Mouse (Mus musculus) right cerebral cortex, adult 2 months (tissue): ENCODE data around the gene 1700049E17Rik2.
"Not testable (repeated sequence)": the region's sequence is repeated elsewhere in the genome, so short reads cannot be mapped to it uniquely, and the experiment has no call there.

Source experiments
- DNase-seq, 2 experiments: peaks; one replicate each; pipeline ENCODE4 v3.0.0; 2021 to 2022; ENCODE audit warnings: low spot score in 2 of 2

1700049E17Rik2 gene

GRCm38 (mm10) chr14:41572911-41573310 lies at the start of gene 1700049E17Rik2:
1700049E17Rik2 (plus strand) TSS chr14:41573211.
- not testable (repeated sequence) for DNase-seq

GRCm38 (mm10) chr14:41524695-41525094 lies 48.3 kb upstream of the 1700049E17Rik2 start:
- DNase-seq, result not testable (repeated sequence)

GRCm38 (mm10) chr14:41555483-41555882 lies 17.5 kb upstream of the 1700049E17Rik2 start, which contains the start of gene Gm7970:
Gm7970 (minus strand) TSS chr14:41555583.
- DNase-seq, result not testable (repeated sequence)

- not testable (repeated sequence) for DNase-seq
Measured at GRCm38 (mm10) chr14:41586346-41586745, 13.3 kb downstream of the 1700049E17Rik2 start.

GRCm38 (mm10) chr14:41600935-41601334 lies 27.9 kb downstream of the 1700049E17Rik2 start:
- DNase-seq, result not testable (repeated sequence)

GRCm38 (mm10) chr14:41610690-41611089 lies 37.7 kb downstream of the 1700049E17Rik2 start:
- DNase-seq, result peak in 1 of 2 experiments; percentile 7

GRCm38 (mm10) chr14:41622535-41622934 lies 49.5 kb downstream of the 1700049E17Rik2 start:
- not testable (repeated sequence) for DNase-seq

- DNase-seq, result not testable (repeated sequence)
Measured at GRCm38 (mm10) chr14:41624512-41624911, 51.5 kb downstream of the 1700049E17Rik2 start, which contains the start of gene Gm3072. Gm3072 (minus strand) TSS chr14:41624612.

- DNase-seq, result not testable (repeated sequence)
Measured at GRCm38 (mm10) chr14:41630144-41630543, 57.1 kb downstream of the 1700049E17Rik2 start.
